Mouse (Mus musculus): ENCODE data around the gene Gabrg3. TPM values are rescaled to one million over a fixed set of nuclear protein-coding genes. Genes with fewer than 3 reads are reported as not detected.

Gabrg3 gene
- polyA plus RNA-seq, 1 experiment: not detected

DNA sequence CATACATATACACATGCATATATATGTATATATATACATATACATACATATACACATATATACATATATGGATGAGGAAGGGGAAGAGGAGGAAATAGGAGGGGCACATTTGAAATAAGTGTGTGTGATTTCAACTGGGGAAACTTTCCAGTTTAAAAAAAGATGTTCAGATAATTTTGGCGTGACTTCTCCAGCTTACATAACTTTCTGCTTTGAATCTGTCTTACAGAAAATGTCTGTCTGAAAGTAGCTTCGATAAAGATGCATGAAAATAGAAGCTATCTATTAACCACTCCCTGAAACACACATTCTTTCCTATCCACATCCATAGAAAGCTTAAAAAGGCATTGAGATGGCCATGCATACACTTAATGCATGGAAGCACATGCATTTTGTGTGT lies 445.4 kb downstream of the Gabrg3 start:
- H3K36me3 ChIP-seq (ENCODE audit: control insufficient read depth, insufficient read depth): no peaks in the 10 kb centered on the region
- no peak overlapping the region for H3ac ChIP-seq (ENCODE audit: control insufficient read depth, insufficient read length, low read depth)
- H3K27me3 ChIP-seq (ENCODE audit: control insufficient read depth, insufficient read depth, insufficient read length): no peaks in the 10 kb centered on the region
- no peaks in the 10 kb centered on the region for H3K79me3 ChIP-seq (ENCODE audit: low read depth)
- no peak overlapping the region for H3K4me3 ChIP-seq (ENCODE audit: insufficient read depth, poor library complexity, severe bottlenecking)
- H3K79me2 ChIP-seq (ENCODE audit: control insufficient read depth, insufficient read depth): no peaks in the 10 kb centered on the region
- no peak for TF ChIP-seq CEBPB (IDR thresholded peaks at IDR 0.05; ENCODE audit: low read depth)
- TF ChIP-seq MYOD1 (IDR thresholded peaks at IDR 0.05; ENCODE audit: control insufficient read depth, insufficient read length, low read depth): no peak
- no peak for TF ChIP-seq CTCF (IDR thresholded peaks at IDR 0.05; ENCODE audit: control insufficient read depth, insufficient read depth, insufficient read length)
- TF ChIP-seq FOSL1 (IDR thresholded peaks at IDR 0.05; ENCODE audit: insufficient read depth, low read length, poor library complexity, severe bottlenecking): no peak
- TF ChIP-seq MAX (IDR thresholded peaks at IDR 0.05): no peak
- no peak for TF ChIP-seq USF1 (IDR thresholded peaks at IDR 0.05; ENCODE audit: low read depth)
- no peak for TF ChIP-seq MYOG (IDR thresholded peaks at IDR 0.05; ENCODE audit: control insufficient read depth, extremely low read depth, insufficient read length)

DNA sequence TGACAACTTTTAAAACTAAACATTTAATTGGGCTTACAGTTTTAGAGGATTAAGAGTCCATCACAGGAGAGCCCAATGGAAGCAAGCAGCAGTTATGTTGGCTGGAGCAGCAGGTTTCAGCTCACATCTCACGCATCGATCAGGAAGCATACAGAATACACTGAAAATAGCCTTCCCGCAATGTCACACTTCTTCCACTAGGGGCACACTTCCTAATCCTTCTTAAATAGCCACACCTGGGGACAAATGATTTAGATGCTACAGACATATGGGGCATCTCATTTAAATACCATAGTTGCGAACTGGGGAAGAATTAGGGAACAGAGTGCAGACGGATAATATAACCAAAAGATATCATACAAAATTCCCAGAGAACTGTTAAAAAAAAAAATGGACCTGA lies 449.0 kb downstream of the Gabrg3 start:
- Histone ChIP-seq H3K36me3 (ENCODE audit: control insufficient read depth, insufficient read depth) (no peaks in the 10 kb centered on the region), H3K4me3 (ENCODE audit: insufficient read depth, poor library complexity, severe bottlenecking) (no peak overlapping the region), H3K27me3 (ENCODE audit: control insufficient read depth, insufficient read depth, insufficient read length) (no peaks in the 10 kb centered on the region)

DNA sequence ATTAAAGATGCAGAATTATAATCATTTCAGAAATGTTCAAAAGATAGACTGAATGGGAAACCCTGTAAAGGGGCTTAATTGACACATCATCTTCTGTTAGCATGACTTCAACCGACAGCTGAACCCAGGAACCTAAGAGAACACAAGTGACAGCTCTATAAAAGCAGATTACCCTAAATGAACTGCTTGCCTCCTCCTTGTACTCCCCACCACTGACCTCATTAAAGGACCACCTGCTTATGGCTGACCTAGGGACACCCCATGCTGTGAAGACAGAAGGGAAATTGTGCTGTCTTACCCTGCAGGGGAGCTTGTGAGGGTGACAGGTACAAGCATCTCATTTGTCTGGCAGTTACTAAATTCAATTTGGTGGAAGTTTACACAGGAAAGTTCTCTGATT lies 467.5 kb downstream of the Gabrg3 start:
- TF ChIP-seq MYOD1 (IDR thresholded peaks at IDR 0.05; ENCODE audit: control insufficient read depth, insufficient read length, low read depth) (no peak), USF1 (IDR thresholded peaks at IDR 0.05; ENCODE audit: low read depth) (no peak), MYOG (IDR thresholded peaks at IDR 0.05; ENCODE audit: control insufficient read depth, extremely low read depth, insufficient read length) (no peak), MAX (IDR thresholded peaks at IDR 0.05) (no peak), FOSL1 (IDR thresholded peaks at IDR 0.05; ENCODE audit: insufficient read depth, low read length, poor library complexity, severe bottlenecking) (no peak), CEBPB (IDR thresholded peaks at IDR 0.05; ENCODE audit: low read depth) (no peak), CTCF (IDR thresholded peaks at IDR 0.05; ENCODE audit: control insufficient read depth, insufficient read depth, insufficient read length) (no peak)
- Histone ChIP-seq H3K27me3 (ENCODE audit: control insufficient read depth, insufficient read depth, insufficient read length) (no peaks in the 10 kb centered on the region), H3K4me3 (ENCODE audit: insufficient read depth, poor library complexity, severe bottlenecking) (no peak overlapping the region), H3K79me2 (ENCODE audit: control insufficient read depth, insufficient read depth) (no peaks in the 10 kb centered on the region), H3K36me3 (ENCODE audit: control insufficient read depth, insufficient read depth) (no peaks in the 10 kb centered on the region), H3K79me3 (ENCODE audit: low read depth) (no peaks in the 10 kb centered on the region), H3ac (ENCODE audit: control insufficient read depth, insufficient read length, low read depth) (no peak overlapping the region)

More for the DNA sequence above, 449.0 kb downstream of the Gabrg3 start:
- TF ChIP-seq MYOG (IDR thresholded peaks at IDR 0.05; ENCODE audit: control insufficient read depth, extremely low read depth, insufficient read length) (no peak), FOSL1 (IDR thresholded peaks at IDR 0.05; ENCODE audit: insufficient read depth, low read length, poor library complexity, severe bottlenecking) (no peak), USF1 (IDR thresholded peaks at IDR 0.05; ENCODE audit: low read depth) (no peak), MYOD1 (IDR thresholded peaks at IDR 0.05; ENCODE audit: control insufficient read depth, insufficient read length, low read depth) (no peak), CTCF (IDR thresholded peaks at IDR 0.05; ENCODE audit: control insufficient read depth, insufficient read depth, insufficient read length) (no peak), CEBPB (IDR thresholded peaks at IDR 0.05; ENCODE audit: low read depth) (no peak), MAX (IDR thresholded peaks at IDR 0.05) (no peak)
- H3ac ChIP-seq (ENCODE audit: control insufficient read depth, insufficient read length, low read depth): no peak overlapping the region
- H3K79me3 ChIP-seq (ENCODE audit: low read depth): no peaks in the 10 kb centered on the region
- no peaks in the 10 kb centered on the region for H3K79me2 ChIP-seq (ENCODE audit: control insufficient read depth, insufficient read depth)

DNA sequence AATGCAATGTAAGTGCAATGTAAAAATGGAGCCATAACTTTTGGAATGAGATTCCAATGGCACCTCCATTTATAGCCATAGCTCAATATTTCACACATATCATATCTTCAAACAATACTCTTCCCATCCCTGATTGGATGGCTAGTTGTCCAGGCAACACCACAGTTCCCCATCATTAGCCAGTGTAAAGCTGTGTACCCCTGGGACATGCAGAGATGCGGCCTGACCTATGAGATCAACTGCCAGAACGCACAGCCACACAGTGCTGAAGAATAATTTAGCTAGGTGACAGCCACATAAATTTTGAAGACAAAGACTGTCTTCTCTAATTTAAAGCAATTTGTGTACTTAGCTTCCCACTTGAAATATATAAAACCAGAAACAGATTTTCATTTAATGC lies 472.1 kb downstream of the Gabrg3 start:
- Histone ChIP-seq H3K36me3 (ENCODE audit: control insufficient read depth, insufficient read depth) (no peaks in the 10 kb centered on the region), H3K79me2 (ENCODE audit: control insufficient read depth, insufficient read depth) (no peaks in the 10 kb centered on the region), H3K79me3 (ENCODE audit: low read depth) (no peaks in the 10 kb centered on the region), H3K4me3 (ENCODE audit: insufficient read depth, poor library complexity, severe bottlenecking) (no peak overlapping the region), H3K27me3 (ENCODE audit: control insufficient read depth, insufficient read depth, insufficient read length) (no peaks in the 10 kb centered on the region), H3ac (ENCODE audit: control insufficient read depth, insufficient read length, low read depth) (no peak overlapping the region)
- no peak for TF ChIP-seq MYOG (IDR thresholded peaks at IDR 0.05; ENCODE audit: control insufficient read depth, extremely low read depth, insufficient read length)
- TF ChIP-seq FOSL1 (IDR thresholded peaks at IDR 0.05; ENCODE audit: insufficient read depth, low read length, poor library complexity, severe bottlenecking): no peak
- TF ChIP-seq CEBPB (IDR thresholded peaks at IDR 0.05; ENCODE audit: low read depth): no peak
- TF ChIP-seq CTCF (IDR thresholded peaks at IDR 0.05; ENCODE audit: control insufficient read depth, insufficient read depth, insufficient read length): no peak
- TF ChIP-seq MYOD1 (IDR thresholded peaks at IDR 0.05; ENCODE audit: control insufficient read depth, insufficient read length, low read depth): no peak
- no peak for TF ChIP-seq MAX (IDR thresholded peaks at IDR 0.05)
- TF ChIP-seq USF1 (IDR thresholded peaks at IDR 0.05; ENCODE audit: low read depth): no peak

DNA sequence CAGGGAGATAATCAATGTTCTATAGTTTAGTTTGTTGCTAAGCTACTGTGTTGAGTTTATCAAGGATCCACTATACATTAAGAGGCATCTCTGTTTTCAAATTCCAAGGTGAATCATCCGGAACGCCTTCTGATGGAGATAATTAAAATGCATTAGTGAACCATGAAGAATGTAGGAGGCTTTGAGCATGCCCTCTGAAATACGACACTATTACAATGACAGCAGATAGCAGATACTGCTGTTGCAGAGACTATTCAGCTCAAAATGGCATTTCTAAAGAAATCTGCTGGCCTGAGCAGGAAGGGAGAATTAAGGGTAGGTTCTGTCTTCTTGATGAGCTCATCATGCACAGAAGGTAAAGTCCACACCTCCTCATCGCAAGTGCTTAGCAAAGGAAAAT lies 487.2 kb downstream of the Gabrg3 start:
- Histone ChIP-seq H3ac (ENCODE audit: control insufficient read depth, insufficient read length, low read depth) (no peak overlapping the region), H3K79me2 (ENCODE audit: control insufficient read depth, insufficient read depth) (no peaks in the 10 kb centered on the region), H3K4me3 (ENCODE audit: insufficient read depth, poor library complexity, severe bottlenecking) (no peak overlapping the region), H3K36me3 (ENCODE audit: control insufficient read depth, insufficient read depth) (no peaks in the 10 kb centered on the region), H3K27me3 (ENCODE audit: control insufficient read depth, insufficient read depth, insufficient read length) (no peaks in the 10 kb centered on the region), H3K79me3 (ENCODE audit: low read depth) (no peaks in the 10 kb centered on the region)
- TF ChIP-seq MAX (IDR thresholded peaks at IDR 0.05): no peak
- TF ChIP-seq MYOD1 (IDR thresholded peaks at IDR 0.05; ENCODE audit: control insufficient read depth, insufficient read length, low read depth): no peak
- no peak for TF ChIP-seq MYOG (IDR thresholded peaks at IDR 0.05; ENCODE audit: control insufficient read depth, extremely low read depth, insufficient read length)
- TF ChIP-seq USF1 (IDR thresholded peaks at IDR 0.05; ENCODE audit: low read depth): no peak
- no peak for TF ChIP-seq CEBPB (IDR thresholded peaks at IDR 0.05; ENCODE audit: low read depth)
- TF ChIP-seq FOSL1 (IDR thresholded peaks at IDR 0.05; ENCODE audit: insufficient read depth, low read length, poor library complexity, severe bottlenecking): no peak
- TF ChIP-seq CTCF (IDR thresholded peaks at IDR 0.05; ENCODE audit: control insufficient read depth, insufficient read depth, insufficient read length): no peak

Measured in C2C12 (cell line).